Mouse (Mus musculus) kidney, postnatal 0 days (tissue): ENCODE measurements around the gene Nudt15. TPM values are rescaled to one million over a fixed set of nuclear protein-coding genes. Genes with fewer than 3 reads are reported as not detected.

Source experiments
- ATAC-seq: fragments of 200-750 bp; cut with Nextera tagmentation; replicated peaks from 2 replicates; pipeline ENCODE4 v1.8.0; 2017; ENCODE audit warnings: low read depth, moderate number of reproducible peaks, moderate TSS enrichment, moderate library complexity; ENCODE audit not compliant: low FRiP score
- DNase-seq: peaks from one replicate; pipeline ENCODE4 v3.0.0-alpha.2; 2016; ENCODE audit warnings: low spot score
- H3K27ac ChIP-seq: fragments of 300-500 bp; sonication (generic); 2 replicates; pipeline ENCODE4 v1.5.1; 2014; ENCODE audit warnings: mild to moderate bottlenecking
- H3K27me3 ChIP-seq: fragments of 300-500 bp; sonication (generic); 2 replicates; pipeline ENCODE4 v1.6.1; 2014; ENCODE audit warnings: low read length, mixed read lengths; ENCODE audit not compliant: insufficient read depth
- H3K36me3 ChIP-seq: fragments of 300-500 bp; sonication (generic); 2 replicates; pipeline ENCODE4 v1.6.1; 2014; ENCODE audit warnings: low read length, mixed read lengths; ENCODE audit not compliant: insufficient read depth
- H3K4me1 ChIP-seq: fragments of 300-500 bp; sonication (generic); replicated peaks from 2 replicates; pipeline ENCODE4 v1.6.1; 2014; ENCODE audit warnings: antibody characterized with exemption, low read length, mixed read lengths; ENCODE audit not compliant: insufficient read depth
- H3K4me2 ChIP-seq: fragments of 300-500 bp; sonication (generic); 2 replicates; pipeline ENCODE4 v1.6.1; 2014; ENCODE audit warnings: mild to moderate bottlenecking, low read length, moderate library complexity, mixed read lengths
- H3K4me3 ChIP-seq: fragments of 300-500 bp; sonication (generic); replicated peaks from 2 replicates; pipeline ENCODE4 v1.5.1; 2014; ENCODE audit warnings: low read depth, low read length
- H3K9ac ChIP-seq: fragments of 300-500 bp; sonication (generic); 2 replicates; pipeline ENCODE4 v1.6.1; 2014; ENCODE audit warnings: low read depth, low read length
- H3K9me3 ChIP-seq: fragments of 300-500 bp; sonication (generic); replicated peaks from 2 replicates; pipeline ENCODE4 v1.6.1; 2016; ENCODE audit warnings: low read length, inconsistent platforms, mixed read lengths
- CTCF ChIP-seq: IDR thresholded peaks from 2 replicates; pipeline ENCODE4 v1.5.1; 2016; ENCODE audit warnings: antibody characterized with exemption, low read depth, mild to moderate bottlenecking, moderate library complexity
- WGBS: fragments of 180-500 bp; shearing (Covaris S2); extraction: QIAGEN DNeasy Blood & Tissue Kit; methylation state at CpG from one replicate; pipeline ENCODE4 v1.1.7; 2014; 5-methylcytosine and 5-hydroxymethylcytosine counted together
- polyA plus RNA-seq: library from polyadenylated mRNA; unstranded; fragments of >200 nt; fragmentation: Nextera tagmentation; extraction: Ambion mirVana; gene quantifications from 2 replicates; pipeline ENCODE4 v1.2.1, GENCODE M21; 2015

The Nudt15 gene
- polyA plus RNA-seq, 1 experiment from 2014 or later = 8.9 TPM

DNA sequence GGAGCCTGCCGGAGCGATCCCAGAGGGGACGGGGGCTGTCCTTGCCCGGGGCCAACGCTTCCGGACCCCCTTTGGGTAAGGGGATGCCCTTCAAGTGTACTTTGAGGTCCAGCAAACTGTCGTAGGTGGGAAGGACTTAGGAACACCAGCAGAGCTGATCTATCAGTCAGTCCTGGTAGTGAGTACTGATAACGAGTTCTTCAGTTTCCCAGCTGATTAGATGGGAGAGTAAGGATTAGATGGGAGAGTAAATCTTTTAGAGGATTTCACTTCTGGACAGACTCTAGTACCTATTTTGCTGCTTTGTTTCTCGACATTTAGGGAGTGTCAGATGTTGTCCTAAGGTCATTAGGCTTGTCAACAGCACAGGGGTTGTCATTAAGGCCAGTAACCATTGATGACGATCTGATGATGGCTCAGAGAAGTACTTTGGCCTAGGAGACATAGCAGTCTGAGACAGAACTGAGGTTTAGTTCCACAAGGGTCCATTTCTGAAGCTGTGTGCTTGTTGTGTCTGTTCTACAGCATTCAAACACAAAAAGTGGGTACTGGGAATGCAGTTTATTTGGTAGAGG is 5.2 kb upstream of the Nudt15 start:
- peak overlapping the region; percentile 73 for H3K4me2 ChIP-seq
- H3K9me3 ChIP-seq = no peaks in the 10 kb centered on the region
- no peak for DNase-seq
- under 1% methylated on average over 10 of the region's 10 CpGs for WGBS
- H3K4me3 ChIP-seq = peak overlapping the region; percentile 99
- H3K9ac ChIP-seq = peak overlapping the region; percentile 94
- H3K4me1 ChIP-seq = no peaks in the 10 kb centered on the region; the same call in 1 of the 2 replicates
- H3K27ac ChIP-seq = peak overlapping the region; percentile 84
- no peaks in the 10 kb centered on the region for H3K27me3 ChIP-seq
- 0 out of 2 replicates have a peak, but pooled peaks cover 3% of the 10 kb centered on the region for H3K36me3 ChIP-seq
- ATAC-seq = no peak; the same call in 1 of the 2 replicates
- TF ChIP-seq CTCF = no peak

DNA sequence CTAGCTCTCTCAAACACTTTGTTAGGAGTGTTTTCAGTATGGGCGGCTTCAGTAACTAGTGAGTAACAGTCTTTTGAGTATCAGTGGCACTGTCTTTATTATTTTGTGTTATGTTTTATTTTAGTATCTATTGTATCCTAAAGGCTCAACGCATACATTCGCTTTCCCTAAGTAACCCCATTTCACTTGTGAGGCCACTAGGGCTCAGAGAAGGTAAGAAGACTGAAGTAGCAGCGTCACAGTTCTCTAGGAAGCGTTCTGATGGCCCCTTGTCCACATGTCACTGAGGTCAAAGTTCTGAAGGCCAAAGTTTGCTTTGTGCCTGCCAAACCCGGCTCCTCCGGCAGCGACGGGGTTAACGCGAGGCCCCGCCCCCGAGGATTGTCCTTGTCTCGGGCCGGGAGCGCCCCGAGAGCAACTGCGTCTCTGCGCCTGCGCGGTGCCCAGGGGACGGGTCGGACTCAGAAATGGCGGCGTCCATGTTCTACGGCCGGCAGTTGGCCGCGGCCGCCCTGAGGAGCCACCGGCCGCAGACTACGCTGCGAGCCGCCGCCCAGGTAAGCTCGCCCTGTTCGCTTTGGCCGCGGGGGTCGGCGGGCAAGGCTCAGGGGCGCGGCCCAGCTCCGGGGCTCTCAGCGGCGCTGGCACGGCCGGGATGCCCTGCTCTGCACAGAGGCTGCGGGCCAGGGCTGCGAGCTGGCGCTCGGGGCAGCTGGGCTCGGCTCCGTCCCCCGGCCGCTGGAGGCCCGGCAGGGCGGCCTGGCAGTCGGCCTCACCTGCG is 4.5 kb upstream of the Nudt15 start:
- peak overlapping the region; percentile 99 for H3K4me3 ChIP-seq
- H3K9ac ChIP-seq = peak overlapping the region; percentile 94
- H3K9me3 ChIP-seq = no peaks in the 10 kb centered on the region
- peak; percentile 97 for DNase-seq
- no peaks in the 10 kb centered on the region; the same call in 1 of the 2 replicates for H3K4me1 ChIP-seq
- TF ChIP-seq CTCF = no peak
- peak; percentile 95 for ATAC-seq
- H3K27ac ChIP-seq = peak overlapping the region; percentile 84
- 4% methylated on average over 61 of the region's 61 CpGs for whole genome bisulfite sequencing
- peak overlapping the region; percentile 73 for H3K4me2 ChIP-seq
- no peaks in the 10 kb centered on the region for H3K27me3 ChIP-seq
- 0 out of 2 replicates have a peak, but pooled peaks cover 3% of the 10 kb centered on the region for H3K36me3 ChIP-seq

DNA sequence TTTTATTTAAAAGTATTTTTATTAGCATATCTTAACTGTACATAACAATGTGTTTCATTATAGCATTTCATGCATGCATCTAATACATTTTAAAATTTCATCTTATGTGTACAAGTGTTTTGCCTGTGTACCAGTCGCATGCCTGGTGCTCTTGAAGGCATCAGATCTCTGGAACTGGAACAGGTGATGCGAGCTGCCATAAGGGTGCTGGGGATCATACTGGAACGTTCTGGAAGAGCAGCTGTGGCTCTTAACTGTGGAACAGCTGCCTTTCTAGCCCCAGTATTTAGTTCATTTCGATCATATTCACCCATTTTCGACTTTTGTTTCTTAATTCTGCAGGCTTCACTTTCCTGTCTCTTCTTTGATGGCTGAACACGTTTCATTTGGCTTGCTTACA is 3.1 kb upstream of the Nudt15 start:
- H3K27me3 ChIP-seq = no peaks in the 10 kb centered on the region
- no peaks in the 10 kb centered on the region for H3K9me3 ChIP-seq
- DNase-seq (no peak), ATAC-seq (no peak)
- 83% methylated on average over 6 of the region's 6 CpGs for WGBS
- H3K4me3 ChIP-seq = no peak overlapping the region
- 0 out of 2 replicates have a peak, but pooled peaks cover 3% of the 10 kb centered on the region for H3K36me3 ChIP-seq
- TF ChIP-seq CTCF = no peak
- H3K27ac ChIP-seq = no peak overlapping the region
- no peak overlapping the region for H3K4me2 ChIP-seq
- H3K4me1 ChIP-seq = no peaks in the 10 kb centered on the region; the same call in 1 of the 2 replicates
- H3K9ac ChIP-seq = no peak overlapping the region

DNA sequence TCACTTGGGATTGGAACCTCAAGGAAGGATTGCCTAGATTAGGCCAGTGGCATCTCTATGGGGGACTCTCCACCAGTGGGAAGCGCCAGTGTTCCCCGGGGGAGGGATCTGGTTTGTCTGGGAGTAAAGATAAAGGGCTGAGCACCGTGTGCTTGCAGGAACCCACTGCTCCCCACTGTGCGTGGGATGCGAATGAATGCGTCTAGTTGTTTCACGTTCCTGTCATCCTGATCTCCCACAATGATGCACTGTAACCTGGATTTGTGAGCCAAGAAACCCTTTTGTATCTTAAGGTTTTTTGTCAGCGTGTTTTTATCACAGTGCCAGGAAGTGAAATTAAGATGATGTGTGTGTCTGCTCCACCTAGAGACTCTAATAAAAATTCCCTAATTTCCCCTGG is 2.7 kb upstream of the Nudt15 start:
- H3K9me3 ChIP-seq = no peaks in the 10 kb centered on the region
- no peaks in the 10 kb centered on the region for H3K27me3 ChIP-seq
- 0 out of 2 replicates have a peak, but pooled peaks cover 3% of the 10 kb centered on the region for H3K36me3 ChIP-seq
- H3K4me2 ChIP-seq = no peak overlapping the region
- no peak overlapping the region for H3K27ac ChIP-seq
- no peak for DNase-seq
- H3K4me1 ChIP-seq = no peaks in the 10 kb centered on the region; the same call in 1 of the 2 replicates
- 41% methylated on average over 8 of the region's 8 CpGs for WGBS
- H3K4me3 ChIP-seq = no peak overlapping the region
- ATAC-seq = no peak
- TF ChIP-seq CTCF = no peak
- no peak overlapping the region for H3K9ac ChIP-seq

DNA sequence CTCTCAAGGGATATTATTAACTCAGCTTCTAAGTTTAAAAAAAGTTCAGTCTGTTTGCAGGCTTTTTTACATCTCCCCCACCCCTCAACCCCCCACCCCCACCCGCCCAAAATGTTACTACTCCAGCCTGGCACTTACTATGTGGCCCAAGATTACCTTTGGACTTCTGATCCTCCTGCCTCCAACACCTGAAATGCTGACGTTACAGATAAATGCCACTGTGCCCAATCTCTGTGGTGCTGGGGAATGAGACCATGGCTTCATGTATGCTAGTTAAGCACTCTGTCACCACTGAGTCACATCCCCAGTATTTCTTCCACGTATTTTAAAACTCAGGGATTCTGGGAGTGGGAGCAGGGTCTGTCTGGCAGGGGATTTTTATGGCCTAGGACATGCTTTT is 2.2 kb upstream of the Nudt15 start:
- Histone ChIP-seq H3K4me2 (no peak overlapping the region), H3K27me3 (no peaks in the 10 kb centered on the region), H3K4me3 (no peak overlapping the region), H3K9ac (no peak overlapping the region), H3K9me3 (no peaks in the 10 kb centered on the region), H3K27ac (no peak overlapping the region), H3K36me3 (0 out of 2 replicates have a peak, but pooled peaks cover under 1% of the 10 kb centered on the region), H3K4me1 (no peaks in the 10 kb centered on the region; the same call in 1 of the 2 replicates)
- no peak for ATAC-seq
- TF ChIP-seq CTCF = no peak
- DNase-seq = no peak
- WGBS = 65% methylated on average over 3 of the region's 3 CpGs

DNA sequence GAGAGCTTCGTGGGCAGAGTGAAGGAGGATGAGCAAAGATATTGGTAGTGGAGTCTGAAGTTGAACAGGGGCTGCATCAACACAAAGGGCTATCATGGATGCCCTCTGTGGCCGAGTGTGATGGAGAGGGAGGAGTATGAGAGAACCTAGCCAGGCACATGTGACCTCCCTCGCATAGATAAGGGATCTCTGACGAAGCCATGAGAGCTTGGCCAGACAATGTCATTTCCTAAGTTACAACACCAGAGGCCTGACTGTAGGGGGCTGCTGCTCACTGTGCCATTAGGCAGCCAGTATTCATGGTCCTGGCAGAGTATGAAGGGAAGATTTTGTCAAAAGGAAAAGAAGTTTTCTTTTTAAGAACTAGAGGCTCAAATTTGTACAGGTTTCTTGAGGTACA is 1.0 kb downstream of the Nudt15 start:
- H3K9me3 ChIP-seq = no peaks in the 10 kb centered on the region

More for the DNA sequence above, 1.0 kb downstream of the Nudt15 start:
- 56% methylated on average over 4 of the region's 4 CpGs for WGBS
- ATAC-seq (no peak), DNase-seq (no peak)
- Histone ChIP-seq H3K4me1 (no peaks in the 10 kb centered on the region), H3K27me3 (no peaks in the 10 kb centered on the region), H3K27ac (no peak overlapping the region), H3K4me2 (no peak overlapping the region), H3K36me3 (no peaks in the 10 kb centered on the region), H3K9ac (no peak overlapping the region), H3K4me3 (no peak overlapping the region)
- TF ChIP-seq CTCF = no peak
